Mouse (Mus musculus): ENCODE results near the gene Fam8a1.

DNA sequence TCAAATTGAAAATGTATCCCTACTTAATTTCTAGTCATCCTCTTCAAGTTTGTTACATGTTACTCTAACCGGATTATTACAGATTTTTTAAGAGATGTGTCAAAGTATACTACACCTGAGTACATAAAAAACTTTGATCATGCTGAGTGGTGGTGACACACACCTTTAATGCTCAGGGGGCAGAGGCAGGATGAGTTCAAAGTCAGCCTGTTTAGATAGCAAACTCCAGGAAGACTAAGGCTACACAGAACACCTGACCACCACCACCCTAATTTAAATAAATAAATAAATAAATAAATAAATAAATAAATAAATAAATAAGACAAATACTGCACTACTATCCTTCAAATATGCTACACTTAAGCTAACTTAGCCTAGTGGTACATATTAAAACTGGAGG lies 26.6 kb downstream of the Fam8a1 start:
- TF ChIP-seq POLR2A (IDR thresholded peaks at IDR 0.05; ENCODE audit: borderline replicate concordance, extremely low read depth, low read depth, low read length) (no peak), CTCF (IDR thresholded peaks at IDR 0.05; ENCODE audit: insufficient read depth, low read length) (no peak)
